Mouse (Mus musculus) right cerebral cortex, postnatal 4 days (tissue): ENCODE data around the gene Herpud2.

Source experiments
- DNase-seq: peaks from one replicate; pipeline ENCODE4 v3.0.0-alpha.2; 2022

Gene Herpud2

GRCm38 (mm10) chr9:25151611-25152241 lies at the start of gene Herpud2:
Herpud2 (minus strand) TSS chr9:25151820.
- DNase-seq: peak; percentile 82

GRCm38 (mm10) chr9:25200987-25201386 lies 49.4 kb upstream of the Herpud2 start:
- no peak for DNase-seq

- DNase-seq: no peak
Measured at GRCm38 (mm10) chr9:25200148-25200547, 48.5 kb upstream of the Herpud2 start.

GRCm38 (mm10) chr9:25196746-25197145 lies 45.1 kb upstream of the Herpud2 start:
- no peak for DNase-seq

- DNase-seq: no peak
Measured at GRCm38 (mm10) chr9:25191612-25192011, 40.0 kb upstream of the Herpud2 start.

GRCm38 (mm10) chr9:25186501-25186900 lies 34.9 kb upstream of the Herpud2 start:
- no peak for DNase-seq

- no peak for DNase-seq
Measured at GRCm38 (mm10) chr9:25185854-25186253, 34.2 kb upstream of the Herpud2 start.

GRCm38 (mm10) chr9:25184606-25185005 lies 33.0 kb upstream of the Herpud2 start:
- no peak for DNase-seq

- DNase-seq: no peak
Measured at GRCm38 (mm10) chr9:25178066-25178465, 26.4 kb upstream of the Herpud2 start.

GRCm38 (mm10) chr9:25177201-25177600 lies 25.6 kb upstream of the Herpud2 start:
- DNase-seq: no peak

- DNase-seq: no peak
Measured at GRCm38 (mm10) chr9:25176562-25176961, 24.9 kb upstream of the Herpud2 start.

GRCm38 (mm10) chr9:25175978-25176377 lies 24.4 kb upstream of the Herpud2 start:
- no peak for DNase-seq

GRCm38 (mm10) chr9:25175039-25175442 lies 23.4 kb upstream of the Herpud2 start:
- peak; percentile 68 for DNase-seq

- no peak for DNase-seq
Measured at GRCm38 (mm10) chr9:25174614-25175013, 23.0 kb upstream of the Herpud2 start.

- DNase-seq: no peak
Measured at GRCm38 (mm10) chr9:25173171-25173570, 21.6 kb upstream of the Herpud2 start.

- no peak for DNase-seq
Measured at GRCm38 (mm10) chr9:25169626-25170025, 18.0 kb upstream of the Herpud2 start.

GRCm38 (mm10) chr9:25167458-25168084 lies 16.0 kb upstream of the Herpud2 start:
- peak; percentile 74 for DNase-seq

GRCm38 (mm10) chr9:25158218-25158617 lies 6.6 kb upstream of the Herpud2 start:
- DNase-seq: no peak

- no peak for DNase-seq
Measured at GRCm38 (mm10) chr9:25156377-25156776, 4.8 kb upstream of the Herpud2 start.

- no peak for DNase-seq
Measured at GRCm38 (mm10) chr9:25153066-25153465, 1.4 kb upstream of the Herpud2 start.

- no peak for DNase-seq
Measured at GRCm38 (mm10) chr9:25152457-25152856, 837 bp upstream of the Herpud2 start.

- peak; percentile 59 for DNase-seq
Measured at GRCm38 (mm10) chr9:25150791-25151610, 619 bp downstream of the Herpud2 start.

GRCm38 (mm10) chr9:25148767-25149166 lies 2.9 kb downstream of the Herpud2 start:
- no peak for DNase-seq

- DNase-seq: no peak
Measured at GRCm38 (mm10) chr9:25145925-25146324, 5.7 kb downstream of the Herpud2 start.
